Mouse (Mus musculus) urinary bladder, postnatal 14 days (tissue): ENCODE measurements around the gene Wdhd1.

Experiments used
- DNase-seq: peaks from one replicate; pipeline ENCODE4 v3.0.0; 2021; ENCODE audit warnings: low spot score

Gene Wdhd1

GRCm38 (mm10) chr14:47220231-47221025 is 56.2 kb downstream of the Wdhd1 start:
- DNase-seq = no peak

- no peak for DNase-seq
These were observed 57.7 kb downstream of the Wdhd1 start for GRCm38 (mm10) chr14:47218766-47219606.

DNA sequence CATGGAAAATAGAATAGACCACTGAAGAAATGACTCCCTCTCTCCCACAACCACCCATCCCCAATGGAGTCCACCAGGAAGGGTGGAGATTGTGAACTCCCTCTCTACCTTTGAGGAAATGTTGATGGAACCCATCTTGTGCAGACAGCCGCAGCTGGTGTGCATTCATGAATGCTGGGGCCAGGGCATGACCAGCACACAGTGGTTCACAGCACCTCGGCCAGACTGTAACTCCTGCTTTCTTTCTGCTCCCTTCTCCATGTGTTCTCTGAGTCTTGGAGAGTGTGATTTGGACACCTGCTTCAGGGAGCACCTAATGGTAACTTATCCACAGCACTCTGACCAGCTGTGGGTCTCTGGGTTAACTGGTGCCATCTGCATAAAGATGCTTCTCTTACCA is 60.1 kb downstream of the Wdhd1 start:
- no peak for DNase-seq

DNA sequence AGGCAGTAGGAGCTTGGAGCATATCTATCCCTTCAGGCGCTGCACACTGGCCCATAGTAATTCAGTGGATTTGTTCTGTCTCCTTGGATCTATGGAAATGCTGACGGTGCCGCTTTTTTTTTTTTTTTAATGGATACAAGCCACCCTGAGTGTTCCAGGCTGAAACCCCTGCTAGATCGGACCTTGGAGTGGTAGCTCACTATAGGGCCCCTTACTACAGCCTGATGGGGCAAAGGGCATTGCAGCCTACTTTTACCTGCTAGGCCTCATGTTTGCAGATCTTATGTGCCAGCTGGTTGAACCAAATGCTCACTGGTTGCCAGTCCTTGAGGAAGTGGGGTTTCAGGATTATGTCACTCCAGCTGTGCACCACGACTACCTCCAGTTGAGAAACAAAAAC is 62.3 kb downstream of the Wdhd1 start:
- DNase-seq = no peak

DNA sequence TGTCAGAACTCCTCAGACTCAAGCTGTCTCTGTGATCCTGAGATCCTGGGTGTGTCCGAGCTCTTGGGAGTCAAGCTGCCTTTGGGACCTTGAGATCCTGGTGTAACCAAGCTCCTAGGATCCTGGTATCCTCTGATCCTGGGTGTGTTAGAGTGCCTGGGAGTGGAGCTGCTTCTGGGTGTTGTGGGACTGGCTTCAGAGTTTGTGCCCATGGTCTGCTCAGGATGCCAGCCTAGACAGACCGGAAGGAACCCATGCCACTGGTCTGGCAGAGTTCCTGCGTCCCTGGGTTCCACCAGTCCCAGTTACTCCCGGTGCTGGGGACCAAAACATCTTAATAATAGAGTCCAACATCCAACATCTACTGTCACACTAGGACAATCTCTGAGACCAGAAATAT is 63.4 kb downstream of the Wdhd1 start:
- DNase-seq = no peak

GRCm38 (mm10) chr14:47209669-47210164 is 66.9 kb downstream of the Wdhd1 start:
- DNase-seq = no peak

- no peak for DNase-seq
These were observed 67.8 kb downstream of the Wdhd1 start for GRCm38 (mm10) chr14:47208564-47209493.

DNA sequence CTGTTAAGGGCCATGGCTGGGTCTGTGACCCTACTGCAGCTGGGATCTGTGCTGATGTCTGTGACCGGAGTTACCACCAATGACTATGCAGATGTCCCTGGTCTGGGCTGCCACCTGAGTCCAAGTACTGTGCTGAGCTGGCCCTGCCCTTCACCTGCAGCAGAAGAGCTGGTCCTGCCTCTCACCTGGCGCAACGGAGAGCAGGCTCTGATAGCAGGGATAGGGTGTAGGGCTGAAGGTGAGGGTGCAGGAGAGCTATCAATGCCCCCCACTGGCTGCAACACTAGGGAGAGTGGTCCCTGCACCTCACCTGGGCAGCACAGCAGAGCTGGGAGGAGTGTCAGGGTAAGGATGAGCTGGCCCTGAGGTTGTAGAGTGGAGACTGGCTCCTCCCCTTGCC is 70.1 kb downstream of the Wdhd1 start:
- no peak for DNase-seq

DNA sequence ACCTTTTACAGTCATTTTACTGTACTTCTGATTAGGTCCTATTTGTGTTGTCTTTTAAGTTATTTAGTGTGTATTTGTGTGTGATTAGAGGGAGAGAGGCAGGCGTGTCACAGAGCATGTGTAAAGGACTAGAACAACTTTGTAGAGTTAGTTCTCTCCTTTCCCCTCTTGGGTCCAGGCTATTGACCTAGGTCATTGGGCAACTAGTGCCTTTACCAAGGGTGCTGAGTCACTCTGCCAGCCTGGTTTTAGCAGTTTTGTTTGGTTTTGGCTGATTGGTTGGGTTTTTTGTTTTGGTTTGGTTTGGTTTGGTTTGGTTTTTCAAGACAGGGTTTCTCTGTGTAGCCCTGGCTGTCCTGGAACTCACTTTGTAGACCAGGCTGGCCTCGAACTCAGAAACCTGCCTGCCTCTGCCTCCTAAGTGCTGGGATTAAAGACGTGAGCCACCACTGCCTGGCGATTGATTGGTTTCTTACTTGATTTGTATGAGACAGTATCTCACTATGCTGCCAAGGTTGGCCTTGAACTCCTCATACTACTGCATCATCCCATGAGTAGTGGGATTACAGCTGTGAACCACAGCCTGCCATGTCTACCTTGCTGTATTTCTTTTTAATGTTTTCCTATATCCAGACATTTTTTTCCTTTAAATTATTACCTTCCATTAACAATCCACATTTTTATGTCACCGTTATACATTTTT is 71.2 kb downstream of the Wdhd1 start:
- DNase-seq = no peak

DNA sequence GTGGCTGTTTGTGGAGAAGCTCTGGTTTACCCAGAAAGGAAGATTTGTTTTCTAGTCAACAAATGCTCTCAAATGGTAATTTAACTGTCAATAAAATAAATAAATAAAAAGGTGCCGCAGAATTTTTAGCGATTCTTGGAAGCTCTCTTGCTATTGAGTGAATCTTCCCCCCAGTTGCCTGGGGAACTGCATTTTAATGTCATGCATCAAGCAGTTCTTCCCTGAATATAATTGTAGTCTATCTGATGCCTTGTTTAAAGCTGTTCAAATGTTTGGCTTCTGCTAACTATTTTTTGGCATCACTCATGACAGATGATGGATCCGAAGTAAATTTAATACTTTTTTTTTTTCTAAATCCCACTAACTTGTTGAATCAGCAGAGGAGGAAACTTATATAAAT is 79.3 kb downstream of the Wdhd1 start:
- DNase-seq = no peak

GRCm38 (mm10) chr14:47196711-47197110 is 79.9 kb downstream of the Wdhd1 start:
- no peak for DNase-seq

- no peak for DNase-seq
These were observed 82.6 kb downstream of the Wdhd1 start for GRCm38 (mm10) chr14:47194096-47194495.

- no peak for DNase-seq
These were observed 83.2 kb downstream of the Wdhd1 start for GRCm38 (mm10) chr14:47193506-47193905.

- no peak for DNase-seq
These were observed 84.8 kb downstream of the Wdhd1 start for GRCm38 (mm10) chr14:47191861-47192260.
